Mouse (Mus musculus): ENCODE measurements around the gene Bcl2l1. TPM values are rescaled to one million over a fixed set of nuclear protein-coding genes. Genes with fewer than 3 reads are reported as not detected.

Gene Bcl2l1
- total RNA-seq, 2 experiments from 2014 or later = 76.9 to 80.9 TPM

- ATAC-seq (replicated peaks; ENCODE audit: low FRiP score, poor library complexity, severe bottlenecking) = no peak
Observed at GRCm38 (mm10) chr2:152781031-152781711, 50.4 kb downstream of the Bcl2l1 start.

- no peak for ATAC-seq (replicated peaks; ENCODE audit: low FRiP score, poor library complexity, severe bottlenecking)
Observed at GRCm38 (mm10) chr2:152780466-152780865, 51.1 kb downstream of the Bcl2l1 start.

DNA sequence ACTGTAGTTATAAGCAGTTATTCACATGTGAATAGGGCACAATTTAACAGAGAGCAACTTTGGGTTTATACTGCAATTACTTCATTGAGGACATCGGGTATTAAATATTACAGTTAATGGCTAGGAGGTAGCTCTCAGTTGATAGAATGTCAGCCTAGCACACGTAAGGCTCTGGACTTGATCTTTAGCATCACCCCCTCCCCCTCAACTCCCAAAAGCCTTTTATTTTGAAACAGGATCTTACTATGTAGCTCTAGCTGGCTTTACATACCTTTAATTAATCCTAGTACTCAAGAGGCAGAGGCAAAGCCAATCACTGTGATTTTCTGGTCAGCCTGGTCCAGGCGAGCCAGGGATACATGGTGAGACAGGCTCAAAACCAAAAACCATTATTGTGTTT lies 54.4 kb downstream of the Bcl2l1 start:
- no peak for ATAC-seq (replicated peaks; ENCODE audit: low FRiP score, poor library complexity, severe bottlenecking)

GRCm38 (mm10) chr2:152776435-152776834 lies 55.1 kb downstream of the Bcl2l1 start:
- ATAC-seq (replicated peaks; ENCODE audit: low FRiP score, poor library complexity, severe bottlenecking) = no peak

GRCm38 (mm10) chr2:152776019-152776418 lies 55.5 kb downstream of the Bcl2l1 start:
- ATAC-seq (replicated peaks; ENCODE audit: low FRiP score, poor library complexity, severe bottlenecking) = no peak

DNA sequence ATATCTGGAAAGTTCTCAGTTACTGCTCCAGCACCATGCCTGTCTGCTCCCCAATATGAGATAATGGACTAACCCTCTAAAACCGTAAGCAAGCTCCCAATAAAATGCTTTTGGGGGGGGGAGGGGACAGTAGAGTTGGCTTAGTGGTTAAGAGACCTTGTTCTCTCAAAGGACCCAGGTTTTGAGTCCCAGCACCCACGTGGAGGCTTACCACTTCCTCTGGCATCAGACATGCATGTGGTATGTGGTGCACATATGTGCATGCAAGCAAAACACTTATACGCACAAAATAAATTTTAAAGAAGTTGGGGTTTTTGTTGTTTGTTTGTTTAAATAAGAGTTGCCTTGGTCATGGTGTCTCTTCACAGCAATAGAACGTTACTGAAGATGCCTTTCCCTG lies 56.2 kb downstream of the Bcl2l1 start:
- no peak for ATAC-seq (replicated peaks; ENCODE audit: low FRiP score, poor library complexity, severe bottlenecking)

DNA sequence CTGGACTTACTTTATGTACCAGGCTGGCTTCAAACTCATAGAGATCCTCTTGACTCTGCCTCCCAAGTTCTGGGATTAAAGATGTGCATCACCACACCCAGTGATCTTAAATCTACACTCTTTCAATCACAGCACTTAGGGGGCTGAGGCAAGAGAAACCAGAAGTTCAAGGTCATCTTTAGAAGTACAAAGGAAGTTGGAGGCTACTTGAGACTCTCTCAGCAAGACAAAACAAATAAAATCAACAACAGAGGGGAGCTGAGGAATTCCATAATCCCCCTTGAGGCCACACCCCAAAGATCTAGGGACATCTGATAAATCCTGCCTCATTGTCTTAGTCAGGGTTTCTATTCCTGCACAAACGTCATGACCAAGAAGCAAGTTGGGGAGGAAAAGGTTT lies 59.3 kb downstream of the Bcl2l1 start:
- ATAC-seq (replicated peaks; ENCODE audit: low FRiP score, poor library complexity, severe bottlenecking) = no peak

- no peak for ATAC-seq (replicated peaks; ENCODE audit: low FRiP score, poor library complexity, severe bottlenecking)
Observed at GRCm38 (mm10) chr2:152771571-152771970, 60.0 kb downstream of the Bcl2l1 start.

DNA sequence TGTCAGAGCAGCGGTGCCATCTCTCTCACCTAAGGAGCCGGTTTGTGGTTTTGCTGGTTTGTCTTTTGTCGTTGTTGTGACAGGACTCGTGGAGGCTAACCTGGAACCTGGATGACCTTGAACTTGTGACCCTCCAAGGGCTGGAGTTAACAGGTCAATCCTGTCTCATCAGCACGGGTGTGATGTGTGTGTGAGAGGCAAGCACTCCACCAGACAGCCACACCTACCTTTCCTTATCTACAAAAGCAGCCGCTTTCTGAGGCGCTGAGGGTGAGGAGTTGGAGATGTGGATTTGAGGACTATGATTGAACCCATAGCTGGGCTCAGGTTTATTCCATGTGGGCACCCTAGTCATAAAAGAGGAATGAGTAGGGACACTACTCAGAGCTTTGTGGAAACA lies 61.9 kb downstream of the Bcl2l1 start:
- ATAC-seq (replicated peaks; ENCODE audit: low FRiP score, poor library complexity, severe bottlenecking) = peak; percentile 80

- peak; percentile 76 for ATAC-seq (replicated peaks; ENCODE audit: low FRiP score, poor library complexity, severe bottlenecking)
Observed at GRCm38 (mm10) chr2:152767618-152768271, 63.8 kb downstream of the Bcl2l1 start.

GRCm38 (mm10) chr2:152766387-152767123 lies 65.0 kb downstream of the Bcl2l1 start:
- ATAC-seq (replicated peaks; ENCODE audit: low FRiP score, poor library complexity, severe bottlenecking) = peak; percentile 73

DNA sequence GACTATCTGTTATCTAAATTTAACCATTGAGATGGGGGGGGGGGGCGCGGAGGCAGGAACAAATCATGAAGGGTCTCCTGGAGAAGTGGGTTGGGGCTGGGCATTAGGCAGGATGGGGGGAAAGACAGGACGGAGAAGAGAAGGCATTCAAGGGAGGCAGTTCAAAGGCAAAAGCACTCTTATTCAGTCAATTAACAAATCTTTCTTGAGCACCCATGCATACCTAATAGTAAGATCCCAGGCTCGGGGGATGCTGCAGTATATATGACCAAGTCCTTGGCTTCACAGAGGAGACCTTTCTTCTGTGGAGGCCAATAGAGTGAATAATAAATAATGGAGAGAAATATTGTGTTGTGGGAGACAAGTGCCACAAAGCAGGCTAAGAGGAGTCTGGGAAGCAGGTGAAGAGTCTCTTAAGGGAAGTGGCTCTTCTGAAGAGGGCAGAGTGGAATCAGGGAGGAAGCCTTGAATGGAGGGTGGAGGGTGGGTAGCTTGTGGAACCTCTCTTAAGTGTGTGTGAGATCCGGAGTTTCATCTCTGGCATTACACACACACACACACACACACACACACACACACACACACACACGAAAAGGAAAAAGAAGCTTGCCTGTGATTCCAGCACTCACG lies 66.4 kb downstream of the Bcl2l1 start:
- ATAC-seq (replicated peaks; ENCODE audit: low FRiP score, poor library complexity, severe bottlenecking) = no peak

GRCm38 (mm10) chr2:152764172-152765044 lies 67.1 kb downstream of the Bcl2l1 start:
- no peak for ATAC-seq (replicated peaks; ENCODE audit: low FRiP score, poor library complexity, severe bottlenecking)

DNA sequence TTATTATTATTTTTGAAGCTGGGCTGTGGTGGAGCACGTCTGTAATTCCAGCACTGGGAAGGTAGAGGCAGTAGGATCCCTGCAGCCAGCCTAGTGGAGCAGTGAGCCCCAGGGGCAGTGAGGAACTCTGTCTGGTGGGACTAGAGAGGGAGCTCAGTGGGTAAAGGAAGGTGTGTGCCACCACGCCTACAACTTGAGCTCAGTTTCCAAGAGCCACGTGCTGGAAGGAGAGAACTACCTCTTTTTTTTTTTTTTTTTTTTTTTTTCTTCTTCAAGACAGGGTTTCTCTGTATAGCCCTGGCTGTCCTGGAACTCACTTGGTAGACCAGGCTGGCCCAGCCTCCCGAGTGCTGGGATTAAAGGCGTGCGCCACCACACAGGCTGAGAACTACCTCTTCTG lies 68.2 kb downstream of the Bcl2l1 start:
- ATAC-seq (replicated peaks; ENCODE audit: low FRiP score, poor library complexity, severe bottlenecking) = no peak

DNA sequence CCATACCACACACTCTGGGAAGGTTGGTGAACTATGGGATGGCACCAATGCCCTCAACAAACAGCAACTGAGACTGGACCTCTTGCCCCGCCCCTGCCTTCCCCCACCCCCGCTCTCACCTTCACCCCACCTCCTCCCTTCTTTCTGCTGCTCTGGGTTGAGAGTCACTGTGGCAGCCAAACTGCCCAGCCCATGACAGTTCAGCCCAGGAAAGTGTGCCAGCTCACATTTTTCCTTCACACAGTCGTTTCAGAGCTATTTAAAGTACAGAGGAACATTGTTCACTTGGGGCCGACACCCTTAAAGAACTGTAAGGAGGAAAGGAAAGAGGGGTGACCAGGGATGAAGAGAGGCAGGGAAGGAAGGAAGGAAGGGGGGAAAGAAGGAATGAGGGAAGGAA lies 73.2 kb downstream of the Bcl2l1 start:
- no peak for ATAC-seq (replicated peaks; ENCODE audit: low FRiP score, poor library complexity, severe bottlenecking)

DNA sequence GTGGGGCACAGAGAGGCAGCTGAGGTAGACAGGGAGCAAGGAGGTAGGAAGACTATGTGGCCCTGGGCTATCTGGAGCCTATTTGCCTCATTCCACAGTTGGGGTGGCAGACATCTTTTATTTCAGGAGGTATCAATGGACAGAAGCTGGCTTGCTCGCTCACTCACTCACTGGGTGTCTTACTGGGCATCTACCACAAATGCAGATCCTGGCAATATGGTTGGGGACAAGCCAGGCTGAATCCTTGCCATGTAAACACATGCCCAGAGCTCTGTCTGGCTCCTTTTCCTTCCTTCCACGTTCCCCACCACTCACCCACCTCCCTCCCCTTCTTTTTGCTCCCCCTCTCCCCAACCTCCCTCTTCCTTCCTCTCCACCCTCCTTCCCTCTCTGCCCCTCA lies 74.0 kb downstream of the Bcl2l1 start:
- ATAC-seq (replicated peaks; ENCODE audit: low FRiP score, poor library complexity, severe bottlenecking) = no peak

DNA sequence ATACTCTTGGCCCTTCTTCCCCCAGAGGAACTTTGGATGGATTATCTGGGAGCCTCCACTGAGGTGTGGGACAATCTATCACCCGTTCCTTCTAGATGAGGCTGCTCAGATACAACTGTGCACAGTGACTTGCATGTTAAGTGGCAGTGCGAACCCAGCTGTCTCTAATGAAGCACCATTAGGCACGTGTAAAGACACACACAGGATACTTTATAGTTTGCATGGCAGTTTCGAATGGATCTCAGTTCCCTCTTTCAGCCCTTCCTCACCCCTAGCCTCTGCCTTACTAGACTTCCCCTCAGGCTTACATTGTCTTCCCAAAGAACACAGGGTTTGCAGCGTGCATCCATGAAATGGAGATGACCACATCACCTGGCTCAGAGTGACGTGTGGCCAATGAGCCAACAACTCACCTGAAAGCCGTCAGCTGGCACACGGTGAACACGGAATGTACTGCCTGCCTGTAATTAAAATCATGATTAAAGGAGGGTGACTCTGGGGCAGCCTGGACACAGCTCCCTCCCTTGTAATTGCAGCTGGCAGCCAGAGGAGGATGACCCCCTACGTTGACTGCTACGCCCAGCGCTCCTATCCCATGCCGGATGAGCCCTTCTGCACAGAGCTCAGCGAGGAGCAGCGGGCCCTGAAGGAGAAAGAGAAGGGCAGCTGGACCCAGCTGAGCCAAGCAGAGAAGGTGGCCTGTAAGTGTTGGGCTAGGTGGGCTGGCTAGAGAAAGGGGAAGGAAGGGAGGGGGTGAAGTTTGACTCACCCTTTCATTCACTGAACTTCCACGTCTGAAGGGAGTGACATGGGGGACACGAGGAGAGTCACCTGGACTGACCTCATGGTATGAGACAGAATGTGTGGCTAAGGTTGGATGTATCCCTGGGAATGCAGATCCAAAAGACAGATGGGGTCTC lies 74.8 kb downstream of the Bcl2l1 start:
- ATAC-seq (replicated peaks; ENCODE audit: low FRiP score, poor library complexity, severe bottlenecking) = no peak

- no peak for ATAC-seq (replicated peaks; ENCODE audit: low FRiP score, poor library complexity, severe bottlenecking)
Observed at GRCm38 (mm10) chr2:152753944-152754711, 77.4 kb downstream of the Bcl2l1 start, which contains the start of gene Cox4i2. TSS of gene Cox4i2 (plus strand) at chr2:152754173.
